Mouse (Mus musculus): ENCODE results near the gene Col4a2.

Col4a2 gene

DNA sequence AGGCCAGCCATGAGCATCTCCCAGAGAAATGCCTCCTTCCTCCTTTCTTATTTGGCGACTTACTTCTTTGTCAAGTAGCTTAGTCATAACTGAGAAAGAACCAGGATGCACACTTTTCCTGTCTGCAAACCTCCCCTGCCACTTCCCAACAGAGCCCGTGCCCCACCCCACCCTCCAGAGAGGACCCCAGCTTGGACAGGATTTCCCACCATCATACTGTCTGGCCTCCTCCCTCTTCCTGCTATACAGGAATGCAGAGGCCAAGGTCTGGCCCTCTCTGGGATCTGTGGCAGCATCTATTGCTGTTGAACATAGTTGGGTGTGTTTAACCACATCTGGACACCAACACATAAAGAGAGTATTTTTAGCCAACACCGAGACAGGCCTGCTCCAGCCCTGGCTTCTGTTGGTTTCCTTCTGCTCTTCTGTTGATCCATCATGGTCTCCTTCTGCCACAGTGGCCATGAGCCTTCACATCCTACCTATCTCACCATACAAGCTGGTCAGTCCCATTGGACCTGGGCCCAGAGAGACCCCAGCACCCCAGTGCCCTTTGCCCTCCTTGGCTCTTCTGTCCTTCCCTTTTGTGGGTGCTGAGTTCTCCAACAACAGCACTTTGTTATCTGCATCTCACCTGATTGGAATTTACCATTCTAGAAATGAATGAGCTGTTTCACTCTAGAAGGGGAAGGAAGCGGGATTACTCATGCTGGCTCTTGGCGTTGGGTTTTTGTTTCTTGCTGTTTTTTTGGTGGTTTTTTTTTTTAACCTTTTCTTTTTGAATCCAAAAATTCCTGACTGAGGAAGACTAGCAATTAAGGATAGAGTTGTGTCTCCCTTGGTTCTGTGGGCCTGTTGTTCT lies 10.3 kb downstream of the Col4a2 start:
- intact Hi-C loops (cut with DNase I), result no loop called here

DNA sequence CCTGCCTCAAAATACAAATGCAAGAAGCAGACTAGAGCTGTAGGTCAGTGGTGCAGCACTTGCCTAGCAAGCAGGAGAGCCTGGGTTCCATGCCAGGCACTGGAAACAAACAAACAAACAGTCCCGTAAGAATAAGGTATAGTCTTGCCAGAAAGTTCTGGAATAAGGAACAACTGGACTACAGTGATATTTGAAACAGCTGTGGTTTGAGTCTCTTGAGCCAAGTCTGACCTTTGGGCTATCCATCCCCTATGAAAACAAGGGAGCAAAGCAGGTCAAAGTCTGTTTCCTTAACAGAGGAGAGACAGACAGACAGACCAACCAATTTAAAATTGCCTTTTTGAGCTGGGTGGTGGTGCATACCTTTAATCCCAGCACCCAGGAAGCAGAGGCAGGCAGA lies 11.1 kb downstream of the Col4a2 start:
- intact Hi-C loops (cut with DNase I), result no loop called here

DNA sequence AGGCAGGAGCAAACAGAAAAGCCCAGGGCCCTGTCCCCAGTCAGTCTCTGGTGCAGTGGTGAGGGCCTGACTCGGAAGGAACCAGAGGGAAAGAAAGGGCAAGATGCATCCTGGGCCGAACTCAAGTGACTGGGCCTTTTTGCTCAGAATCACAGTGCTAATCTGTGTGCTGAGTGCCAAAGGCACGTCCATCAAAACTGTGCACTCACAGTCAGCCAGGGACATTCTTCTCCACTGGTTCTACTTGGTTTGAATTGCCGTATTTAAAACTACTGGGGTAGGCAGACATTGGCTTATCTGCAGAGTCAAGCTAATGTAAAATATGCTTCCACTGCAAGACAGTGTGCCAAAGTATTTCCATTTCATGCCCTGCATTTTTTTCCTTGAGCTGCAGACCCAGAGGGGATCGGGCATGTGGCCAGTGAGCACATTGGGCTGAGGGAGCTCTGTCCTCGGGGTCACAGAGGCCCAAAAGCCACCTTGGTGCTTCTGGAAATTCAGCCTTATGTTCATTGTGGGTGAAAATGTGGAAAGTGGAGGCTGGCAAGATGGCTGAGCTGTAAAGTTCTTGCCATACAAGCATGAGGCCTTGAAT lies 12.3 kb downstream of the Col4a2 start:
- intact Hi-C loops (cut with DNase I), result no loop called here

DNA sequence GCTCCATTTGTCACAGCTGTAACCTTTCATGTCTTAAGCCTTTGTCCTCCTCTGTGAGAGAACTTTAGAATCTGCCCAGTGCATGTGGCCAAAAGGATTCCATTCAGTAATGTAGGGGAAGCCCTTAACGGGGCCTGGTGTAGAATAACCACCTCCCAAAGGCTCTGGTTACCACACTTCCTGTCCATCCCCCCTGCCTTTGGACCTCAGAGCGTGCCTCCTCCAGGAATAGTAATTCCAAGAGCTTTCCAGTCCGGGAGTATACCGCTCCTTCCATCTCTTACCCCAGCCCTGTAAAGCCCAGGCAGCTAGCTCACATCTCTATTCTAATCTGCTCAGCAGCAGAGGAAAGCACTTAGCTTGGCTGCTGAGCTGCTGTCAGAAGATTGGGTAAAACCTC lies 14.7 kb downstream of the Col4a2 start:
- intact Hi-C loops (cut with DNase I), result no loop called here

DNA sequence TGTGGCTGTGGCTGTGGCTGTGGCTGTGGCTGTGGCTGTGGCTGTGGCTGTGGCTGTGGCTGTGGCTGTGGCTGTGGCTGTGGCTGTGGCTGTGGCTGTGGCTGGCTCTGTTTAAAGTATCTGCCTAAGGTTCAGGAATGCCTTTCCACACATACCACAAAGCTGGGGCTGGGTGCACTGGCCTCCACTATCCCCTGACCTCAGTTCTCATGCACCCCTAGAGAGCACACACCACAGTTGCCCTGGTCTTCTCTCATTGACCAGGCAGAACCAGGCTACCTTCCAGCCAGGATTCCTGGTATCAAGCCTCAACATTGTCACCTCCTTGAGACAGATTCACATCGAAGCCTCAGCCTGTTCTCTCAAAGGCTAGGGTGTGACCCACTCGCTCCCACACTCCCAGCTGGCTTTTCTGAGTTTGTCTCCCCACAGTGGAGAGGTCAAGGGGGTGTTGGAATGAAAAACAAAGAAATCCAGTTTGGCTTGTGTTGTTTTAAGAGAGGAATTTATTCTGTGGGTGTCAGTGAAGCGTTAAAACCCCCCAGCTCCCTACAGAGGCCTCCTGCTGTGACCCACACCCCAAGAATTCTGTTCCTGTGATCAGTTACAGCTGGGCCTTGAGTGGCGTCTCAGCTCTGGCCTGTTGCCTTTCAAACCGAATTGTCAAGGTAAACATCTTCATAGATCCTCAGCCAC lies 15.3 kb downstream of the Col4a2 start:
- intact Hi-C loops (cut with DNase I), result no loop called here

DNA sequence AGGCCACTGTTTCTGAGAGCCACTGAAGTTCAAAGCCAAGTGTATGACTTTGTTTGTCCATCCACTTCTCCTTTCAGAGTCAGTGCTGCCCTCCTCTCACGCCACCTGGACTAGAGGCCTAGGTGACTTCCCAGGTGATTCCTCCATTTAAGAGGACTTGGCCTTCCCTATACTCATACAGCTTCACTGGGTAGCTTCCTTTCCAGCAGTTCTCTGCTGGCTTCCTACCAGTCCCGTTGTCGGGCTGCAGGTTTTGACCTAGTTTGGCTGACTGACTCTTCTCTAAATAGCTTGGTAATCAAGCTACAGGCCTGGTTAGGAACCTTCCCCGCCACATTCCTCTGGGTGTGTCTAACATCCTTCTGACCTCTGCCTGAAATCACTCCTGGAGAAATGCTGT lies 19.0 kb downstream of the Col4a2 start:
- intact Hi-C loops (cut with DNase I), result no loop called here

DNA sequence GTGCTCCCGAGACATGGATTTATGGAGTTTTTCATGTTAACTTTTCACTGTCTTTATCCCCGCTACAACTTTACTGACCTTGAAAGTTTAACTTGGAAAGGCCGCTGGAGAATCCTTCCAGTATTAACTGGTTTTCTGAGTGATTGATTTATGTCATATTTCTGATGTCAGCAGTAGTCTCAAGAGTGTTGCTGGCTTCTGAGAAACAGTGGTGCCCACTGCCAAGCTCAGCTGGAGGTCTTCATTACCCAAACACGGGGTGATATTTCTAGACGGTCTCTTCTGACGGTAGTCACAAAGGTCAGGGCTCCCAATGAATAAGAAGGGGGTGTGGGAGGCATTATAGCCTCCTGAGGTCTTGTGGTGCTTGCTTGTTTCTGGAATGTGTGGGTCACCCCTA lies 21.1 kb downstream of the Col4a2 start:
- intact Hi-C loops (cut with DNase I), result no loop called here

DNA sequence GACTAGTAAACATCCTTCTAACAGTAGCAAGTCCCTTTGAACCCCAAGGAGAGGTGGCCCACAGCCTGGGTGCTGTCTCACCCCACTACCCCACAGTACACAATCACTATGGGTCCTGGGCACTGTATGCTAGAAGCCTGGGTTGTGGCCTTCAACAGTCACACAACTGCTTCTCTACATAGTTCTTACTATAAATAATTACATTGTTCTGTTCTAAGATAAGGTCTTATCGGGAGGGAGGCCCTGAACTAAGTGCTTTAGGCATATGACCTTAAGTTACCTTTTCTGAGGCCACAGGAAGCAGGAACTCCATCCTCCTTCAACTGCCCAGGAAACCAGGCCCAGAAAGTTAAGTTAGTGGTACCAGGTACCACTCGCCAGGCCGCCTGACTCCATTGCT lies 21.9 kb downstream of the Col4a2 start:
- intact Hi-C loops (cut with DNase I), result no loop called here

DNA sequence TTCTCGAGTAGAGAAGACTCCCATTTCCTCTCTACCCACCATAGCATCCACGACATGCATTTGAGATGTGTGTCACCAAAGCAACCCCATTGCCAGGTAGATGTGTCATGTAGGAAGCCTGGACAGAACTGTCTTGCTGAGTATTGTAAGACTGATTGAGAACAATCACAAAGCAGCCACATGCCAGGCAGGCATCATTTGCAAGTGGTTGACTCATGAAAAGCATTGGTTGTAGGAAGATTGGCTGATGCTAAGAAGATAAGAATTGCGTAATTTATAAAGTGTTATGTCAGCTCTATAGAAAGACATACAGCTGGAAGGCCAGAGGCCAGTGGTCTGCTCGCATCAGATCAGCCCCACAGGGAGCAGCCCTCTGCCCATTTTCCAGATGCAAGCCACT lies 22.6 kb downstream of the Col4a2 start:
- intact Hi-C loops (cut with DNase I), result no loop called here

DNA sequence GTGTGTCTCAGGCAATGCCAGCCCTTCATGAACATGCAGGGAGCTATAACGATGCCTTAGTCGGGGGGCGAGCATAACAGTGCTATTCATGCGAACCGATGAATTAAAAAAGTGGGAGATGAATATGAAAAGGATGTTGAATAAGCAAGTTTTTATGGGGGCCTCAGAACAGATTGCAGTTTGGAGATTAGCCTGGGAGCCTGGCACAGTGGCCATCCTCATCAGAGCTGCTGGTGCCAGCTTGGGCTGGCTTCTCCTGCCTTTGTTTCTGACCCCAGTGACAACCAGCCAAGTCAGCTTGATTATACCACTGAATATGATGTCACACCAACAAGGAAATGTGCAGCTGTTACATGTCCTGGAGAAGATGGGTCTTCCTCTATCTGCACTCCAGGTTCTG lies 23.7 kb downstream of the Col4a2 start:
- intact Hi-C loops (cut with DNase I), result no loop called here

DNA sequence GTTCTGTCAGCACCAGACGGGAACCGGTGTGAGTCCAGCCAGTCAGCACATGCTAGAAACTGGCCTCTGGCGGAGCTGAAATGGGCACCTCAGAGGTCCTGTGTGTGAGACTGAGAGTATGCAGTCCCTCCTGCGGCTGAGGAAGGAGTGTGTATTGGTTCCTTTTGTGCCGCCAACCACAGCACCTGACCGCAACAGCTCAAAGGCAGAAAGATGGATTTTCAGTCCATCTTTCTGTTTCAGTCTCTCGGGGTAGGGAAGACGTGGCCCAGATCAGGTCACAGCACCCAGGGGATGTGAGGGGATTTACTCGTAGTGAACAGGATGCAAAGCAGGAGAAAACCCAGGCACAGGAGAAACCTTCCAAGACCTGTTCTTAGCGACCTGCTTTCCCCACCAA lies 25.0 kb downstream of the Col4a2 start:
- intact Hi-C loops (cut with DNase I), result no loop called here

DNA sequence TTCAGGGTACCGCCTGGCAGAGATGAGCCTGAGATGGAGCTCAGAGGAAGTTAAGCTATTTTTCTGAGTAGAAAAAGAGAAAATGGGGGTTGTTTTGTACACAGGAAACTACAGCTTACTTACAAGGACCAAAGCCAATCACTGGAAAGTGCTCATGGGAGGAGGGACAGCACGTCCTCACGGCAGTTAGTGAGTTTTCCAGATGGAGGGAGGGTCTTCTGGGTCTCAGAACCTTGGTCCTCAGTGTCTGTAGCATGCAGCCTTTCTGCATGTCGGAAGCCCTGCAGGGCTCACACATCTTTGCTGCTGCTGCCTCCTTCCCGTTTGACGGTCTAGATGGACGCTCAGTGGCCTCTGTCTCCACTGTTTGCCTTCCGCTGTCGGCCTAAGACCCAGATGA lies 25.9 kb downstream of the Col4a2 start:
- intact Hi-C loops (cut with DNase I), result no loop called here

DNA sequence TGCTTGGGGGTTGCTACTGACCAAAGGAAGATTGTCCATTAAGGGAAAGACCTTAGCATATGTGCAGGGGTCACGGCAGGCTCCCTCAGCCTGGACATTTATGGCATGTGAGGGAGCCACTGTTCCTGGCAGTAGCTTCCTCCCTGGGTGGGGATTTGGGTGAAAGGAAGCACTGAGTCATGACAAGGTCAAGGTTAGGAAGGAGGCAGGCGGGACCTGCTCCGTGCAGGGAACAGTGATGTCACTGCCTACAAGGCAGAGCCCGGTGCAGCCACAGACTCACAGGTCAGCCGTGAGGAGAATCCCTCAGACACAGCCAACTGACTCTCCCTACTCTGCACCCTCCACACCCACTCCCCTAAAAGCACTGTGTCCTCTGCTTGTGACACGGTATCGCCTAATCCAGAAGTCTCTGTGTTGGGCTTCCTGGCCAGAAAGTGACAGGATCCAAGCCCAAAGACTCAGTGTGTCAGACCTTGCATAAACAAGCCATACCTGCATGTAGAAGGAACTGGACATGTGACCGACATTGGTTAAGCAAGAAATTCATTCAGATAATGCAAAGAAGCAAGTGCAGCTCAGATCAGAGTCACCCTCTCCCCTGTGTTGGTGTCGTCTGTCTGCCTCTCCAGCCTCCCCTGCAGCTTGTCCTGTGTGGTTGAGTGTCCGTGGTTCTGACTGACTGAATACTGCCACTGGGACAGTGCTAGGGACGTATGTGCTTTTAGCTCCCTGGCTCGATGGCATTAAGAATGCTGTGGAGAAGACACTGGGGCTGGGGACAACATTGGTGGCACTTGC lies 27.9 kb downstream of the Col4a2 start:
- intact Hi-C loops (cut with DNase I), result no loop called here

DNA sequence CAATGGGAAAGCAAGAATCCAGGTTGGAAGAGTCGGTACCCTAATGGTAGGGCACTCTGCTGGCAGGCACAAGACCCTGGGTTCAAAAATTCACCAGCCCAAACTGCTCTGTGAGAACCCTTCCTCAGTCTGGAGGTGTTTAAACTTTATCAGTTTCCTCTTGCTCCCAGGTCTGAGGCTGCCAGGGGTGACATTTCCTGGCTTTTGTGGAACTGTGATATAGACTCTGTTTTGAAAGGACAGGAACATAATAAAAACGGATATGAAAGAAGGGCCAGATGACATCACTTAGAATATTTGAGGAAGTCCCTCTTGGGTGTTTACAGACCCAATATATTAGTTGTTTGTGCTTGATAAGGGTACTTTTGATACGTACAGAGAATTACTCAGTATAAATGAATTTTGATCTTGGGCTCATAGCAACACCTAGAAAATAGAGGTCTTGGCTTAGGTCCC lies 28.5 kb downstream of the Col4a2 start:
- intact Hi-C loops (cut with DNase I), result no loop called here

DNA sequence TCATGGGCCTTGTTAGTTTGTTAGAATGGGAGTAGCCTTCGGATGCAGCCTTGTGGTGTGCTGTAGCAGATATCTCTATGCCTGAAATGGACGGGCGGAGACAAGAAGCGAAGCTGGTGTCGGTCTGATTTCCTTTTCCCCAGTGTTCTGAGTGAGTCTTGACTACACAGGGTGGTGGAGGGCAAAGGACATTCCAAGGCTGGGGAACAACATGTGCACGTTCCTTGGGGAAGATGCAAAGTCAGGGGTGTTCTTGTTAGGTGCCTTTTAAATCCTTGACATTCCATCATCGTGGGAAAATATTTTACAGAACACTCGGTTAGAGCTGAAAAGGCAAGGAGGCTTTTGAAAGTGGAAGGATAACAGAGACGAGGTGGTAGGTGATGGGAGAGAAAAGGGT lies 31.9 kb downstream of the Col4a2 start:
- intact Hi-C loops (cut with DNase I), result no loop called here

DNA sequence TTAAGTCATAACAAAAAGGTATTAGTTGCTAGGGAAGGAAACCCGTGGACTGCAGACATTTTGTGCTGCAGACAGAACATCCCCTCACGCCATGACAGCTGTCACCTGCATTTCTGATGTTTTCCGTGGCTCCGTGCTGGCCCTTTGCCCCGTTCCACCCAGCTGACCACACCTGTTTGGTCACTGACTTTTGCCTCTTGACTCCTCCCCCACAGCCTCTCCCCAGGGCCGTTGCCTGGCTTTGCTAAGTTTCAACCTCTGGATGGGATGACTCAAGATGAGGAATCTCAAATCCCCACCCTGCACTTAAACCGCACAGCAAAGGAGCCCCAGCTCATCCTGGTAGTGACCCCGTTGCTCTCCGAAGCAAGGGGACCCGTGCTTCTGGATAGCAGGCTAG lies 33.6 kb downstream of the Col4a2 start:
- intact Hi-C loops (cut with DNase I), result no loop called here

DNA sequence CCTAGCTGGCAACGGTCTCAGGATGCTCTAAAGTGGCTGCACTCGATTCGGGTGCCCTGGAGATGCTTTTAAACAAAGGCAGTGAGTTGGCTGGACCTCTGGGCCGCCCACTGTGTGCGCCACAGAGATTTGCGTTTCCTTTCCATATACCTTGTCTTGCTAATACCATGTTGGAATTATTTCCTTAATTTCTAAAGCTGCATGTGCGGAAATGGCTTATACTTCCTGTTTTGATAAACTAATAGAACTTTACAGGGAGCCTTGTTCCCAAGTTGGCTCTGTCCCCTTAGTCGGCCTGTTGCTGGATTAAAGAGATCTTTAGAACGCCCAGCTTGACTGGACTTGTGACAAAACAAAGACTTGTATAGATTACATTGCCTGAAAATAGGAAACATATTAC lies 35.1 kb downstream of the Col4a2 start:
- intact Hi-C loops (cut with DNase I), result no loop called here

DNA sequence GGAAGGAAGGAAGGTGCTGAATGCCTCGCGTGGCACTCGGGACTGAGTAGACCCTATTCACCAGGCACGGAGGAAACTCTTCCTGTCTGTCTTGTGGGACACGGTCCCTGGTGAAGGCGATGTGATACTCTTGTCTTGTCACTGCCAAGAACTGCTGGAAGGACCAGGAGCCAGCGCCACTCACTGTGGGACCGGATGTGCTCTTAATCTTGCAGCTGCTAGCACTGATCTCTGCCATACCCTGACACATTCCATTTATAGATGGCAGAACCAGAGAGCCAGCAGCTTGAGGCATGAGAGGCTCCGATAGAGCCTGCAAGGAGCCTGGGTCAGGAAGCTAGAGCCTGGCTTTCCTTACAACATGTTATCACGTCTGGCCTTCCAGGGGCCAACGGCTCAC lies 36.0 kb downstream of the Col4a2 start:
- intact Hi-C loops (cut with DNase I), result no loop called here

DNA sequence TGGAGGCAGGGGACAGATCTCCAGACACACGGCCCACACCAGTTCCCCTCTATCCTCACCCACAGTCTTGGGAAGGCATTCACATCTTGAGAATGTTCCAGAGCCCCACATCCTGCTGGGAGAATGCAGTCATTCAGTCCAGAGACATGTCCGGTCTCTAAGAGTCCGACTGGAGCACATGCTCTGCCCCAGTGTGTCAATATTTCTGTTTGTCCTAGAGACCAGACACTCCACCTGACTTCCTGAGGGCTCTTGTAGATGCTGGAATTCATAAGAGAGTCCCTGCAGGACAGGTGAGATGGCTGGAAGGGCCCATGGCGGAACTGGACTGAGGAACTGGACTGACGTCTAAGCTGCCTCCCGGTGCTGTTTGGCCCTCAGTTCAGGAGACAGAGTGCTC lies 38.8 kb downstream of the Col4a2 start:
- intact Hi-C loops (cut with DNase I), result no loop called here

DNA sequence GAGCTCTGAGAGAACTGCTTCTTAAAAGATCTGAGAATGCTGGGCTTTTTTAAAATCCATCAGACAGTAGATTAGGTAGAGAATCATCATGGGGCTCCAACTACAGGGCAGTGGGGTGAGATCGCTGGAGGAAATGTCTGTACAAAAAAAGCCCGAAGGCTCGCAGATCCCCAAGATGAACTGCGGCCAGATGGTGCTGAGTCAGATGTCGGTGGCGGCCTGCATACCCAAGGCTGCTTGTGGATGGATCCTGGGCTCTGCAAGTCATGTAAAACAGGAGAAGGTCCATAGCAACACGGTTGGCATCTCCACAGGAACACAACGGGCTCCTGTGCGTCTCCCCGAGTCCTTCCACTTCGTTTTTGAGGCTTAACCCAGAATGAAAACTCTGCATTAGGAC lies 39.9 kb downstream of the Col4a2 start:
- intact Hi-C loops (cut with DNase I), result no loop called here

DNA sequence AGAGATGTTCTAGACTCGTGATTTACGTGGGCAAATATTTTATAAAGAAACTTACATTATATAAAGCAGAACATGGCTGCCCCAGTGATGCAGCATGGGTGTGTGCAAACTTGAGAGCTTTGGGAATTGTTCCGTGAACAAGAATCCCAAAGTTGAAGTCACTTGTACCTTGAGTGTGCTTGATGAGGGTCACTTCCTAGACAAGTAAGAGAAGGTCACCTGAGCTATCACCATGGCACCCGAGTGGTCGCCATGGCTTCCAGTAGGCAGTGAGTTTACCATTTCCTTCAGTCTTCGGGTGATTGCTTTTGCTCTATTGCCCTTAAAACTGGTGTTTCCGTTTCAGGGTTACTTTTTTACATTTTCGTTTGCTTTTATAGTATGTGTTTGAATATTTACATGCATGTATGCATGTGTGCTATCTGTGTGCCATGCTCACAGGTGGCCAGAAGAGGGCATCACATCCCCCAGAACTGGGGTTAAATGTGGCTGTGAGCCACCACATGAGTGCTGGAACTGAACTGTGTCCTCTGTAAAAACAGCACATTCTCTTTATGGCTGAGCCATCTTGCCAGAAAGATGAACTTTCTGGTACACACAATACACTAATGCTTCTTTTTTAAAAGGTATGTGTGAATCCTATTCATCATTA lies 42.3 kb downstream of the Col4a2 start:
- intact Hi-C loops (cut with DNase I), result no loop called here

All from adrenal gland (tissue).